Mouse (Mus musculus) mesoderm, embryonic 11.5 days (tissue): ENCODE measurements around the gene Cypt2.
A peak's percentile ranks its signal among the peaks of the same experiment; 100 is the strongest.
"Not testable (repeated sequence)": the region's sequence is repeated elsewhere in the genome, so short reads cannot be mapped to it uniquely, and the experiment has no call there.

ENCODE experiments used
- DNase-seq: peaks from one replicate; pipeline ENCODE4 v3.0.0-alpha.2; 2012; ENCODE audit warnings: low read depth, low spot score

Gene Cypt2

DNA sequence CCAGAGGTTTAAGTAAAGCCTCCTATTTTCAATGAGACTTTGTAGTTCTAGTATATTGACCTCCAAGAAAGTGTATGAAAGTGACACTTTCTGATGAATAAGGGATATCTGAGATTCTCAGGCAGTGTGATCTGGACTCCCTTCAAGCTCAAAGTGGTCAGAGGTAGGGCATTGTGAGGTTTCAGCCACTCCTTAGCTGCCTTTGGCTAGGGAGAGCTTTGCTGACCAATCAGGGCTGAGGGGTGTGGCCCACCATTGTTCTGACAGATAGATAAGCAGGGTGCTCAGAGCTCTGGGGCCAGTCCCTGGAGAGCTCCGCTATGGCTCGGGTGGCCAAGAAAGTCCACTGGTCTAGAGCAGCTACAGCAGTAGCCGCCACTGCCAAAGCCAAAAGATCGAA, at the start of gene Cypt2:
TSS of gene Cypt2 (plus strand) at position 301 of the 400 bp plus-strand sequence.
- DNase-seq, result not testable (repeated sequence)

DNA sequence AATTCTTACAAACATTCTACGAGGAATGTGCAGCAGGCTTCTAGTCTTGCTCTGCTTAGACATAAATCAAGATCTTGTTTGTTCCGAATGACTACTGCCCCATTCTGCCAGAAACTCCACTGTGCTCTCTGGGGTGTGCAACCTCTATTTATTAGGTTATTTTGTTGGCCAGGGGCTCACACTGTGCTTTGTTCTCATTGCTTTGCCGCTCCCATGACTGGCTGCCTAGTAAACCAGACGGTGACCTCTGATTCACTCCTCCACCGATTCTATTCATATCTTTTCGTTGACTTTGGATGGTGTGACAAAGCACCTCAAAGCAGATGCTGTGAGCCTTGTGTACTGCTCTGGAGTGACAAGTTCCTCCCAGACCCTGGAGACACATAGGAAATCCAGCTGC, 46.7 kb downstream of the Cypt2 start:
- peak; percentile 3 for DNase-seq
